Mouse (Mus musculus) E14TG2a.4 (cell line): ENCODE measurements at regions not wholly inside any gene's neighbourhood (a gene's known extent, or its start where the extent isn't known, plus 50 kb on each side); places are given as distances from the start of the nearest gene placed in this dataset.

Experiments
- H3K27me3 ChIP-seq: 2 replicates; pipeline ENCODE4 v1.6.1; 2014; ENCODE audit warnings: low read length, control low read depth; ENCODE audit not compliant: insufficient read depth
- H3K36me3 ChIP-seq: 2 replicates; pipeline ENCODE4 v1.6.1; 2014; ENCODE audit warnings: low read length, control low read depth; ENCODE audit not compliant: insufficient read depth
- H3K4me1 ChIP-seq: replicated peaks from 2 replicates; pipeline ENCODE4 v1.6.1; 2014; ENCODE audit warnings: low read depth, low read length, control low read depth
- H3K4me3 ChIP-seq: replicated peaks from 2 replicates; pipeline ENCODE4 v1.5.1; 2014; ENCODE audit warnings: mild to moderate bottlenecking, low read length
- H3K9me3 ChIP-seq: 2 replicates; pipeline ENCODE4 v1.6.1; 2014; ENCODE audit warnings: low read length, control low read depth
- CTCF ChIP-seq: conservative IDR thresholded peaks from 2 replicates; pipeline ENCODE4 v1.5.1; 2014; ENCODE audit warnings: low read length
- NANOG ChIP-seq: IDR thresholded peaks from 2 replicates; pipeline ENCODE4 v1.6.1; 2014; ENCODE audit warnings: borderline replicate concordance, low read length, mixed read lengths
- POU5F1 ChIP-seq: IDR thresholded peaks from 2 replicates; pipeline ENCODE4 v1.6.1; 2014; ENCODE audit warnings: low read length, borderline replicate concordance

GRCm38 (mm10) chr4:91116807-91117609 is 283.6 kb downstream of the Elavl2 start:
- Histone ChIP-seq H3K9me3 (no peaks in the 10 kb centered on the region), H3K27me3 (no peaks in the 10 kb centered on the region), H3K36me3 (no peaks in the 10 kb centered on the region), H3K4me1 (no peaks in the 10 kb centered on the region), H3K4me3 (no peak overlapping the region)
- no peak for TF ChIP-seq NANOG
- TF ChIP-seq CTCF = no peak
- TF ChIP-seq POU5F1 = no peak

GRCm38 (mm10) chr4:91111684-91112681 is 288.6 kb downstream of the Elavl2 start:
- no peak for TF ChIP-seq CTCF
- TF ChIP-seq POU5F1 = no peak
- TF ChIP-seq NANOG = no peak
- H3K4me1 ChIP-seq = no peaks in the 10 kb centered on the region
- no peaks in the 10 kb centered on the region for H3K36me3 ChIP-seq
- H3K4me3 ChIP-seq = no peak overlapping the region
- peaks cover 8% of the 10 kb centered on the region for H3K9me3 ChIP-seq
- no peaks in the 10 kb centered on the region for H3K27me3 ChIP-seq

- Histone ChIP-seq H3K36me3 (no peaks in the 10 kb centered on the region), H3K4me3 (no peak overlapping the region), H3K9me3 (no peaks in the 10 kb centered on the region), H3K4me1 (no peaks in the 10 kb centered on the region), H3K27me3 (no peaks in the 10 kb centered on the region)
- no peak for TF ChIP-seq NANOG
- TF ChIP-seq POU5F1 = no peak
- no peak for TF ChIP-seq CTCF
Measured at GRCm38 (mm10) chr4:91096086-91096485, 304.5 kb downstream of the Elavl2 start.

- TF ChIP-seq NANOG = no peak
- H3K4me3 ChIP-seq = no peak overlapping the region
- no peaks in the 10 kb centered on the region for H3K4me1 ChIP-seq
- H3K27me3 ChIP-seq = no peaks in the 10 kb centered on the region
- H3K36me3 ChIP-seq = no peaks in the 10 kb centered on the region
- no peaks in the 10 kb centered on the region for H3K9me3 ChIP-seq
Measured at GRCm38 (mm10) chr4:91094382-91094781, 306.2 kb downstream of the Elavl2 start.

GRCm38 (mm10) chr4:91093885-91094284 is 306.7 kb downstream of the Elavl2 start:
- no peaks in the 10 kb centered on the region for H3K4me1 ChIP-seq

GRCm38 (mm10) chr4:91092323-91092722 is 308.3 kb downstream of the Elavl2 start:
- H3K36me3 ChIP-seq = no peaks in the 10 kb centered on the region
- TF ChIP-seq CTCF (no peak), POU5F1 (no peak), NANOG (no peak)
- H3K9me3 ChIP-seq = no peaks in the 10 kb centered on the region
- no peaks in the 10 kb centered on the region for H3K4me1 ChIP-seq
- H3K4me3 ChIP-seq = no peak overlapping the region
- no peaks in the 10 kb centered on the region for H3K27me3 ChIP-seq

More at GRCm38 (mm10) chr4:91093885-91094284, 306.7 kb downstream of the Elavl2 start:
- H3K9me3 ChIP-seq = no peaks in the 10 kb centered on the region
- no peak overlapping the region for H3K4me3 ChIP-seq
- H3K36me3 ChIP-seq = no peaks in the 10 kb centered on the region
- TF ChIP-seq NANOG (no peak), POU5F1 (no peak), CTCF (no peak)
- no peaks in the 10 kb centered on the region for H3K27me3 ChIP-seq

- no peaks in the 10 kb centered on the region for H3K9me3 ChIP-seq
- no peaks in the 10 kb centered on the region for H3K27me3 ChIP-seq
- no peak overlapping the region for H3K4me3 ChIP-seq
- TF ChIP-seq CTCF (no peak), POU5F1 (no peak), NANOG (no peak)
- H3K36me3 ChIP-seq = no peaks in the 10 kb centered on the region
- no peaks in the 10 kb centered on the region for H3K4me1 ChIP-seq
Measured at GRCm38 (mm10) chr4:91091910-91092309, 308.7 kb downstream of the Elavl2 start.

GRCm38 (mm10) chr4:91083950-91084349 is 316.6 kb downstream of the Elavl2 start:
- Histone ChIP-seq H3K36me3 (no peaks in the 10 kb centered on the region), H3K4me1 (no peaks in the 10 kb centered on the region)
- TF ChIP-seq CTCF = peak; percentile 47
- no peak for TF ChIP-seq NANOG

More at GRCm38 (mm10) chr4:91083950-91084349, 316.6 kb downstream of the Elavl2 start:
- H3K27me3 ChIP-seq = no peaks in the 10 kb centered on the region
- H3K9me3 ChIP-seq = no peaks in the 10 kb centered on the region
- no peak overlapping the region for H3K4me3 ChIP-seq
